Comparison of ENCODE assay signal across 8 mouse cellular contexts in the genomic region with DNA sequence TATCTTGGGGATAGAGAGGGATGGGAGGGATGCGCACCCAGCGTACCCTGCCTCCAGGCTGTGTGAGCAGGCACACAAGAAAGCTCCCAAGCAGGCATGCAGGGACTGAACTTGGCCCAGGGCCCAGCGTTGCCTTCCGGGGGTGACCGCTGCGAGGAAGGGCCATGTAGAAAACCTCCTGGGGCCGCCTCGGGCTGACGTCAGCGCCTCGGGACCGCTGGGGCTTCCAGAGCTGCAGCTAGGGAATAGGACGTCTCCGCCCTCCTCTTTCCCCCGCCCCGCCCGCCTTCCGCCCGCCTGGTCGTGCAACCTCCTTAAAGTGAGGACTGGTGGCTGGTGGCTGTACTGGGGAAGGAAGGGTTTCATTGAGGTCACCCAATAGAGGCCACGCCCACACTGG.
DNase-seq lines count a peak whose midpoint lies in the region; ATAC-seq and TF ChIP-seq lines count a peak whose summit lies in the region.

No protein-coding gene starts in this region.

- TF ChIP-seq CTCF in gastrocnemius, adult 2 months (IDR thresholded peaks at IDR 0.05), result 0 out of 2 replicates have a peak, but pooled peaks have one; percentile 0

- peak overlapping the region; percentile 53 for H3K4me3 ChIP-seq in gastrocnemius, adult 2 months
- peak overlapping the region; percentile 20 for H3K4me3 ChIP-seq in hindbrain, embryonic 14.5 days (replicated peaks; ENCODE audit: low read length)

- peak overlapping the region; percentile 77 for H3K27ac ChIP-seq in gastrocnemius, adult 2 months
- H3K27ac ChIP-seq in hindbrain, embryonic 14.5 days, result no peak overlapping the region

- no peaks in the 10 kb centered on the region for H3K27me3 ChIP-seq in hindbrain, embryonic 14.5 days (ENCODE audit: control insufficient read depth, insufficient read depth, low read length)

- H3K4me1 ChIP-seq in hindbrain, embryonic 14.5 days (replicated peaks; ENCODE audit: control insufficient read depth, insufficient read depth, low read length), result 0 out of 2 replicates have a peak, but pooled peaks cover 7% of the 10 kb centered on the region

- peak overlapping the region; percentile 45; the same call in 1 of the 2 replicates for H3K9ac ChIP-seq in hindbrain, embryonic 14.5 days

- H3K36me3 ChIP-seq in hindbrain, embryonic 14.5 days (replicated peaks; ENCODE audit: control insufficient read depth, insufficient read depth), result no peaks in the 10 kb centered on the region

- H3K4me2 ChIP-seq in hindbrain, embryonic 14.5 days (replicated peaks), result peak overlapping the region; percentile 51

- intact Hi-C loops in gastrocnemius, adult 2 months (cut with DNase I), result no loop called here
- intact Hi-C loops in left cerebral cortex, postnatal 36 days (cut with DNase I), result no loop called here

- peak; percentile 96 for DNase-seq in ZHBTc4 (ENCODE audit: low read depth, low spot score)
- DNase-seq in cerebellum, postnatal 25 days, result peak; percentile 65 to 78
- peak; percentile 86 for DNase-seq in gastrocnemius, adult 2 months
- DNase-seq in hindbrain, embryonic 14.5 days (ENCODE audit: low spot score), result peak; percentile 67
- peak; percentile 53 for DNase-seq in left cerebral cortex, postnatal 36 days (ENCODE audit: low spot score in 2 of 2)
- peak; percentile 73 to 81 for DNase-seq in right cerebral cortex, postnatal 10 days (ENCODE audit: low spot score in 2 of 2)
- DNase-seq in urinary bladder, postnatal 36 days (ENCODE audit: low spot score in 2 of 2), result peak; percentile 66 to 86

- peak; percentile 74; the same call in 1 of the 2 replicates for ATAC-seq in hindbrain, embryonic 14.5 days (ENCODE audit: low FRiP score)
- peak; percentile 96 for ATAC-seq in megakaryocyte progenitor cell, adult 5-6 weeks (replicated peaks; ENCODE audit: poor library complexity)

- no peaks in the 10 kb centered on the region for H3K9me3 ChIP-seq in hindbrain, embryonic 14.5 days (ENCODE audit: control insufficient read depth, low read length)

- WGBS in hindbrain, embryonic 14.5 days, result 6% methylated on average over 20 of the region's 21 CpGs
